Mouse (Mus musculus) stomach, postnatal 0 days (tissue): Measurements from ENCODE around the gene Alg2. TPM values are rescaled to one million over a fixed set of nuclear protein-coding genes. Genes with fewer than 3 reads are reported as not detected.

Source experiments
- ATAC-seq: fragments of 200-750 bp; cut with Nextera tagmentation; 2 replicates; pipeline ENCODE4 v1.8.0; 2017; ENCODE audit not compliant: low FRiP score, low TSS enrichment
- DNase-seq: peaks from one replicate; pipeline ENCODE4 v3.0.0-alpha.2; 2016; ENCODE audit warnings: low spot score
- H3K27ac ChIP-seq: fragments of 300-500 bp; sonication (generic); replicated peaks from 2 replicates; pipeline ENCODE4 v1.5.1; 2014; ENCODE audit warnings: mild to moderate bottlenecking, control low read depth
- H3K27me3 ChIP-seq: fragments of 300-500 bp; sonication (generic); 2 replicates; pipeline ENCODE4 v1.6.1; 2014; ENCODE audit warnings: low read length; ENCODE audit not compliant: control insufficient read depth, insufficient read depth
- H3K36me3 ChIP-seq: fragments of 300-500 bp; sonication (generic); 2 replicates; pipeline ENCODE4 v1.6.1; 2014; ENCODE audit warnings: low read length, mixed read lengths; ENCODE audit not compliant: control insufficient read depth, insufficient read depth
- H3K4me1 ChIP-seq: fragments of 300-500 bp; sonication (generic); replicated peaks from 2 replicates; pipeline ENCODE4 v1.6.1; 2014; ENCODE audit warnings: antibody characterized with exemption; ENCODE audit not compliant: control insufficient read depth, insufficient read depth
- H3K4me2 ChIP-seq: fragments of 300-500 bp; sonication (generic); replicated peaks from 2 replicates; pipeline ENCODE4 v1.6.1; 2014; ENCODE audit warnings: low read depth, mild to moderate bottlenecking, control low read depth, moderate library complexity
- H3K4me3 ChIP-seq: fragments of 300-500 bp; sonication (generic); 2 replicates; pipeline ENCODE4 v1.5.1; 2014; ENCODE audit warnings: low read depth, low read length, control low read depth
- H3K9ac ChIP-seq: fragments of 300-500 bp; sonication (generic); 2 replicates; pipeline ENCODE4 v1.6.1; 2014; ENCODE audit warnings: mild to moderate bottlenecking, low read length, control low read depth, mixed read lengths
- H3K9me3 ChIP-seq: fragments of 300-500 bp; sonication (generic); 2 replicates; pipeline ENCODE4 v1.6.1; 2016; ENCODE audit warnings: low read length; ENCODE audit not compliant: control insufficient read depth
- CTCF ChIP-seq: IDR thresholded peaks from 2 replicates; pipeline ENCODE4 v1.5.1; 2016; ENCODE audit warnings: antibody characterized with exemption, low read depth, mild to moderate bottlenecking, moderate library complexity
- EP300 ChIP-seq: optimal IDR thresholded peaks from 2 replicates; pipeline ENCODE3; 2016; ENCODE audit warnings: antibody characterized with exemption
- WGBS: fragments of 180-500 bp; shearing (Covaris S2); extraction: QIAGEN DNeasy Blood & Tissue Kit; methylation state at CpG from one replicate; pipeline ENCODE4 v1.1.7; 2014; 5-methylcytosine and 5-hydroxymethylcytosine counted together
- polyA plus RNA-seq: library from polyadenylated mRNA; unstranded; fragments of >200 nt; fragmentation: Nextera tagmentation; extraction: Ambion mirVana; gene quantifications from 2 replicates; pipeline ENCODE4 v1.2.1, GENCODE M21; 2015

Gene Alg2
- polyA plus RNA-seq, 1 experiment from 2014 or later: 24.5 TPM

GRCm38 (mm10) chr4:47493456-47493855 is 19.3 kb upstream of the Alg2 start:
- 71% methylated on average over 8 of the region's 8 CpGs for WGBS
- no peak overlapping the region for H3K9ac ChIP-seq
- ATAC-seq (no peak), DNase-seq (no peak)
- H3K9me3 ChIP-seq: no peaks in the 10 kb centered on the region
- H3K27me3 ChIP-seq: no peaks in the 10 kb centered on the region
- no peaks in the 10 kb centered on the region for H3K36me3 ChIP-seq
- no peak overlapping the region for H3K27ac ChIP-seq
- H3K4me1 ChIP-seq: no peaks in the 10 kb centered on the region
- TF ChIP-seq CTCF (no peak), EP300 (no peak)
- H3K4me2 ChIP-seq: no peak overlapping the region
- H3K4me3 ChIP-seq: no peak overlapping the region

- H3K27ac ChIP-seq: no peak overlapping the region
- DNase-seq: no peak
- no peaks in the 10 kb centered on the region for H3K36me3 ChIP-seq
- no peaks in the 10 kb centered on the region for H3K9me3 ChIP-seq
- 49% methylated on average over 12 of the region's 12 CpGs for WGBS
- no peaks in the 10 kb centered on the region for H3K4me1 ChIP-seq
- no peak overlapping the region for H3K4me3 ChIP-seq
- H3K27me3 ChIP-seq: no peaks in the 10 kb centered on the region
- ATAC-seq: no peak
- TF ChIP-seq EP300 (no peak), CTCF (no peak)
- H3K9ac ChIP-seq: no peak overlapping the region
- no peak overlapping the region for H3K4me2 ChIP-seq
Observed at GRCm38 (mm10) chr4:47492311-47493086, 18.4 kb upstream of the Alg2 start.

GRCm38 (mm10) chr4:47491243-47491642 is 17.1 kb upstream of the Alg2 start:
- H3K27me3 ChIP-seq: no peaks in the 10 kb centered on the region
- DNase-seq (no peak), ATAC-seq (no peak)
- no peak overlapping the region for H3K4me2 ChIP-seq
- H3K27ac ChIP-seq: no peak overlapping the region
- no peak overlapping the region for H3K4me3 ChIP-seq
- no peaks in the 10 kb centered on the region for H3K4me1 ChIP-seq
- 71% methylated on average over 6 of the region's 6 CpGs for WGBS
- no peak overlapping the region for H3K9ac ChIP-seq
- no peak for TF ChIP-seq CTCF
- no peak for TF ChIP-seq EP300
- no peaks in the 10 kb centered on the region for H3K9me3 ChIP-seq
- no peaks in the 10 kb centered on the region for H3K36me3 ChIP-seq

GRCm38 (mm10) chr4:47480576-47480975 is 6.4 kb upstream of the Alg2 start:
- no peak for ATAC-seq
- H3K27me3 ChIP-seq: no peaks in the 10 kb centered on the region
- DNase-seq: no peak

GRCm38 (mm10) chr4:47480095-47480494 is 6.0 kb upstream of the Alg2 start:
- no peak overlapping the region for H3K4me3 ChIP-seq
- H3K27me3 ChIP-seq: no peaks in the 10 kb centered on the region
- TF ChIP-seq CTCF: no peak
- no peak for TF ChIP-seq EP300
- no peak overlapping the region for H3K9ac ChIP-seq
- no peak overlapping the region for H3K4me2 ChIP-seq
- DNase-seq (no peak), ATAC-seq (no peak)
- no peak overlapping the region for H3K27ac ChIP-seq
- no peaks in the 10 kb centered on the region for H3K4me1 ChIP-seq
- H3K9me3 ChIP-seq: no peaks in the 10 kb centered on the region
- 95% methylated on average over 13 of the region's 13 CpGs for WGBS
- H3K36me3 ChIP-seq: peaks cover 16% of the 10 kb centered on the region; the same call in 1 of the 2 replicates

More at GRCm38 (mm10) chr4:47480576-47480975, 6.4 kb upstream of the Alg2 start:
- Histone ChIP-seq H3K36me3 (peaks cover 16% of the 10 kb centered on the region; the same call in 1 of the 2 replicates), H3K4me3 (no peak overlapping the region), H3K9ac (no peak overlapping the region), H3K27ac (no peak overlapping the region), H3K9me3 (no peaks in the 10 kb centered on the region), H3K4me2 (no peak overlapping the region), H3K4me1 (no peaks in the 10 kb centered on the region)
- WGBS: 96% methylated on average over 9 of the region's 9 CpGs
- no peak for TF ChIP-seq CTCF
- no peak for TF ChIP-seq EP300

GRCm38 (mm10) chr4:47477539-47477938 is 3.4 kb upstream of the Alg2 start:
- Histone ChIP-seq H3K4me3 (no peak overlapping the region), H3K27me3 (no peaks in the 10 kb centered on the region), H3K9me3 (no peaks in the 10 kb centered on the region), H3K36me3 (peaks cover 16% of the 10 kb centered on the region; the same call in 1 of the 2 replicates), H3K9ac (no peak overlapping the region), H3K27ac (no peak overlapping the region), H3K4me1 (no peaks in the 10 kb centered on the region), H3K4me2 (no peak overlapping the region)
- no peak for TF ChIP-seq CTCF
- ATAC-seq (no peak), DNase-seq (peak; percentile 11)
- WGBS: 94% methylated on average over 6 of the region's 6 CpGs
